Mouse (Mus musculus): Measurements from ENCODE around the gene BC029722. TPM values are rescaled to one million over a fixed set of nuclear protein-coding genes. Genes with fewer than 3 reads are reported as not detected.
A peak's percentile ranks its signal among the peaks of the same experiment; 100 is the strongest.
"Not testable (repeated sequence)": the region's sequence is repeated elsewhere in the genome, so short reads cannot be mapped to it uniquely, and the experiment has no call there.

The BC029722 gene
- total RNA-seq (2021), result 10 to 100 TPM; 58.7 to 62.3 TPM

DNA sequence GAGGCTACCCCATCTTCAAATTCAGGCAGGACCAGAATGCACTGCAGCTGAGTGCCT, at the start of gene BC029722:
Gene BC029722, minus strand, starts transcription at position 35 of the 57 bp plus-strand sequence.
- intact Hi-C loops (cut with DNase I), result no loop called here
- DNase-seq (ENCODE audit: low spot score in 2 of 2), result no peak

DNA sequence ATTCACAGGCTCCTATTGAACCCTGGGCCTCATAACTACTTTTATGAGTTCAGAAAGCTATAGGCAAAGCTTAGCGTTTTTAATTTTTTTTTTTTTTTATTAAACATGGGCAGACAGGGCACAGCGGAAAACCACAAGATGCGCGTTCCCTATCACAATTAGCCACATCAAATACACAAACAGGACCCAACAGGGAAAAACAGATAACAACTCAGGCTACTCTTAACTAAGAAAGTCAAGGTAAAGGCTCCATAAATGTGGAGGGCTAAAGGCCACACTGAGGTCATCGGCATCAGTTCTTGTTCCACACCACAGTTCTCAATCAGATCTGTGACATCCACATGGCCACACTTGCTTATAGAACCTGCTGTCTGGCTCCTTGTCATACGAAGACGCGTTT, 49.1 kb upstream of the BC029722 start:
- intact Hi-C loops (cut with DNase I), result no loop called here
- no peak for DNase-seq (ENCODE audit: low spot score in 2 of 2)

DNA sequence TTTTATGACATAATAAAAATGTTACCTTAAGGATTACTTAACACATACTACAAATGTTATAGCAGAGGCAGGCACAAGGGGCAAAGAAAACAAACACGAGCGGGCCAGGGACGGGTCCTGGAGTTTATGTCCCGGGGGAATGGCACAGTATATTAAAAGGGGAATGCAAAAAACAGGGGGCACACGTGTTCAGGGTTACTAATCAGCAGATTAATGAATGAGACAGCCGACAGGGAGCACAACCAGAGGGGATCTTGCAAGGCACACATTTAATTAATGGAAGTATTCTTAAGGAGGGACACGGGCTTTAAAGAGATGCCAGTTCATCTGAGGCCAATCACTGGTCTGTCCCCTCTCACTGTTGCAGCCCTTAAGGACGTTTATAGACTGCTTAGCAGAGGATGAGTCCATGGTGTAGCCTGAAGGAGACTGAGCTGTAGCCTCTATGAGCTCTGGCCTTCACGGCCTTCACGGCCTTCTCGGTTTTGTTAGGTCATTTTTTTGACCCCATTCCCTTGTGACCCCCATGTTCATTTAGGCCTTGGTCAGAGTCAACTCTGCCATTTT, 44.2 kb upstream of the BC029722 start:
- no peak for DNase-seq (ENCODE audit: low spot score in 2 of 2)
- intact Hi-C loops (cut with DNase I), result no loop called here

DNA sequence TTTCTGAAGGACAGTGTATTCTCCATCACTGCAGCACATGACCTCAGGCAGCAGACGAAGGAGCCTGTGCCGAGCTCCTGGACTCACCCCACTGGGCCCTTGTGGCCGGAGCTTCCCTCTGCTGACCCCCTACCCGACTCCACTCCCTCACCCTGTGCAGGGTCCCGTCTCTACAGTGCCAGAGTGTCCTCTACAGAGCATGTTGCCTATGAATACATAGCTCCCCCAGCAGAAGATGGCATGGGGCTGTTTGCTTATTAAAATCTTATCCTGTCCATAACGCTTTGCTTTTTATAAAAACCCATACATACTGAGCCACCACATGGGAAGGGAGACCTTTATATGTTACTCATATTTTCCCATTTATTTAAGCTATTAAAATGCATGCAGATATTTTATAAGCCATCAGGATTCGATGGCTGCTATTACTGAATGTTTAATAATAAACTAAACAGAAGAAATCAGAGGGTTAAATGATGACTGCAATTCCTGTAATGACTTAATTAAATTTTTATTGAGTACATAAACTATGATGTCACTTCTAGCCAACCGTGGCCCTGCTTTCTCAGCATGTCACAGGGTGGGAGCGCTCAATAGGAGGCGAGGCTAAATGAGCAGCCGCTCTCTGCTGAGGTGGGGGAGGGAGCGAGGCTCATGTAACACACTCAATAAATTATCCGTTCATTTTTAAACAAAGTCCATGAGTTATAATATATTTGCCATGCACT, 43.5 kb upstream of the BC029722 start:
- intact Hi-C loops (cut with DNase I), result no loop called here
- no peak for DNase-seq (ENCODE audit: low spot score in 2 of 2)

DNA sequence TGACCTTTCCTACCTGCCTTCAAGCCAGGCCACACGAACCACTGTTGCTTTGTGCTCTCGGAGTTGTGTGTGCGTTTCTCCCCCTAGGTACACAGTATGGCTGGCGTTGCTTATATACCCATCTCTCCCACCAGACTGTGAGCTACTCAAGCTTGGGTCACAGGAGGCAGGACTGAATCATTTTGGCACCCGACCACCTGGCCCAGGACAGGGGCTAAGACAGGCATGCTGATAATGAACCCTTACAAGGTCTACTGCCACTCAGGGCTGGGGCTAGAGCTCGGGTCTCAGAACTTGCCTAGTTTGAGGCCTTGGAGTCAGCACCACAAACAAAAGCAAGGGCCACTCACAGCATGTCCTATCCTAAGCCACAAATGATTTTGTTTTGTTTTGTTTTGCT, 42.4 kb upstream of the BC029722 start:
- intact Hi-C loops (cut with DNase I), result no loop called here
- DNase-seq (ENCODE audit: low spot score in 2 of 2), result no peak

DNA sequence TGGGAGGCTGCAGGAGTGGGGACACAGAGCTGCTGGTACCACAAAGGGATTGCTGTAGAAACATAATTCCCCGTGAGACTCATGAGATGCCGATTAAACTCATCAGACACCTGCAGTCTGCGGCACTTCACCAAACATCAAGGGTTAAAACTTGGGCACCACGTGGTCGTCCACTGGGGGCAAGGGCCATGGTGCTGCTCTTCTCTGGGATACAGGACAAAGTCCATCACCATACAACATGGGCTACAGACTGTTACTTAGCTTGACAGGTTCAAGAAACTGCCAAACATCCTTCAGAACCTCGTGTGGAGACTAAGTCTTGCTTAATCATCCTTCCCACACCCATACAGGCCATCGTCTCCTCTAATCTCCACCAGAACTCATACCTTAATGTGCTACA, 40.9 kb upstream of the BC029722 start:
- no peak for DNase-seq (ENCODE audit: low spot score in 2 of 2)
- intact Hi-C loops (cut with DNase I), result no loop called here

DNA sequence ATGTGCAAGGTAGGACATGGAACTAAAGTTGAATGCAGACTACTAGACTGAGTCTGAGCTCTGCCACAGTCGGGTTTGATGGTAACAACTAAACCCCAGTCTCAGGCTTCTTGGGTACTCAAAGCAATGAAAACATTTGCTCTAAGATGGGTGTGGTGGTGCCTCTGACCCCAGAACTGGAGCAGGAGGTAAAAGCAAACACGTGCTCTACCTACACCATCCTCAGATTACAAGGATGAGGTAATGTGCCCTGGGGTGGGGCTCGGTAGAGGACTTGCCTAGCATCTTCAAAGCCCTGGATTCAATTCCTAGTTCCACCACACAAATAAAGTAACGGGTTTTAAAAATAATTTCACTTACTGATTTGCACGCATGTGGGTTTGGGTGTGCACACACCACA, 33.3 kb upstream of the BC029722 start:
- intact Hi-C loops (cut with DNase I), result no loop called here
- DNase-seq (ENCODE audit: low spot score in 2 of 2), result no peak

DNA sequence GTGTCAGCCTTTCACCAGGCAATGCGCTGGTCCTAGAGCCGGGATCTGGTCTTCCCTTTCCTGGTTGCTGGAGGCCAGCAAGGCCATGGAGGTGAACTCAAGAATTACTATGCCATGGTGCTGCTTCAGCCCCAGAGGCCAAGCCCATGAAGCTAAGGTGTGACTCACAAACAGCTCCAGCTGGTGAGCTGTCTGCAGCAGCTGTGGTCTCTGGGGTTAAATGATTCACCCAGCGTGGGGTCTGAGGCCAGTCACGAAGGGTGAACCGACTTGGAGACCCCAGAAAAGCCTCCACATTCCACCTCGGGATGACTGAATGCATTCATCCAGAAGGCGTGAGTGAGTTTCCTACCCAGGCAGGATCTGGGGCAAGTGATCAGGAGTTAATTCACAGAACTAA, 30.9 kb upstream of the BC029722 start:
- DNase-seq (ENCODE audit: low spot score in 2 of 2), result no peak
- intact Hi-C loops (cut with DNase I), result no loop called here

DNA sequence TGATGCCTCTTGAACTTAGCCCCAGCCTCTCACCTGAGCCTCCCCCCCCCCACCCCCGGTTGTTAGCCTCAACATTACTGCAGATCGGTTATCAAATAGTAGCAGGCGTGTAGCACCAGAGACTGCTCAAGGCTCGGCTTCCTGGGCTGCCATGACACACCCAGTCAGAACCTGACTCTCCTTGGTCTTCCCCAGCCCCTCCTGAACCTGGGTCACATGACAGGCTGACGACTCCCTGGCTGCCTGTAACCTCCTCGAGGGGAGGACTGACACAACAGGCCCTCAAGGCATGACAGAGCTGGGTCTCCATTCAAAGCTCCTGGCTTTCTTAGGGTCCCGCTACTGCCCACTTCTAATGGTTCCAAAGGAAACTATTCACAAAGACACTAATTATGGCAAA, 30.2 kb upstream of the BC029722 start:
- intact Hi-C loops (cut with DNase I), result no loop called here
- DNase-seq (ENCODE audit: low spot score in 2 of 2), result no peak

DNA sequence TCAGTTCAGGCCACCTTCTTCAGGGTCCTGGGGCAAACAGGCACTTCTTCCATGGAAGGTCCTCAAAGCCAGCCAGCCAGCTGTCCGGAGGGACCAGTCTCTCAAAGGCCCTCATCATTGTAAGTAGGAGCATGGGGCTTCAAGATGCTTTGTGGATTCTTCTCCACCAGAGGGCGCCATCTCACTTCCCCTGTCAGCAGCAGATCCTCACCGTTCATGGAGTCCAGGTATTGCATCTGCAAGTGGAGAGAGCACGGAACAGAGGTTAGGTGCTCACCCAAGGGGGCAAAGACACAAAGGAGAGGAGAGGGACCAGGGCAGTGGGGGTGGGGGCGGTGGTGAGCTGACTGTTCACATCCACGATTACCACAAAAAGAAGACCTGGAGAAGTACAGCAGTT, 29.1 kb upstream of the BC029722 start:
- intact Hi-C loops (cut with DNase I), result loop anchor here (1.0 kb wide), 1 partner anchor 98 kb away; no protein-coding TSS in a partner anchor
- peak; percentile 81 to 84 for DNase-seq (ENCODE audit: low spot score in 2 of 2)

DNA sequence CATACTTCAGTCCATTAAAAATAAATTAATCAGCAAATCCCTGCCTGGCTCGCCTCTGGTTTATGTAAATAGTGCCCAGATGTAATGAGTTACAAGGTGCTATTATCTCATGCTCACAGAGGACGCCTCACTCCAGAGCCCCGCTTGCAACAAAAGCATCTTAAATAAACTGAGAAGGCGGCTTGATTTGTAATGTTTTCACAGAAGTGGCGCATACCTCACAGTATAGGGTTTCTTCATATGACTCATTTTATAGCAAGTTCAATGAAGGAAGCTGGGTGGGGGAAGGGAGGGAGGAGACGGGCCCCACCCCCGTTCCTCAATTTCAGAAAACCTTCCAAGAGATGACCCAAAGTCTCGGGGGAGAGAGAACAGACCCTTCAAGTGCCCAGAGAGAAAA, 27.7 kb upstream of the BC029722 start:
- intact Hi-C loops (cut with DNase I), result no loop called here
- no peak for DNase-seq (ENCODE audit: low spot score in 2 of 2)

DNA sequence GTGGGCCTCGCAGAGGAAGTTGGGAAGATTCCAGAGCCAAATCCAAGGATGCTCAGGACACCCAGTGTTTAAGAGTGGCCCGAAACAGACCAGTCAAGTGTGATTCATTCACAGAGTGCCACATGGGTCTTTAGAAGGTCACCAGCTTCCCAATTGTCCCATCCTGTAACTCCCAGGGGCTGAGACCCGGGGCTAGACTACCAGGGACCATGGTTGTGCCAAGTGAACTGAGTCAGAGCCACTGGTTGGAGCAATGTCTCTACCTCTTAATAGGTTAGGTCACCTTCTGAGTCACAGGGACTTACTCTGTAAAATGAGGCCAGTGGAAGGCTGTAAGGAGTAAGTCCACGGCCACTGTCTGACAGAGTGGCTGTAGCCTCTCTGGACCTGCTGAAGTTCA, 19.7 kb upstream of the BC029722 start:
- DNase-seq (ENCODE audit: low spot score in 2 of 2), result no peak
- intact Hi-C loops (cut with DNase I), result no loop called here

DNA sequence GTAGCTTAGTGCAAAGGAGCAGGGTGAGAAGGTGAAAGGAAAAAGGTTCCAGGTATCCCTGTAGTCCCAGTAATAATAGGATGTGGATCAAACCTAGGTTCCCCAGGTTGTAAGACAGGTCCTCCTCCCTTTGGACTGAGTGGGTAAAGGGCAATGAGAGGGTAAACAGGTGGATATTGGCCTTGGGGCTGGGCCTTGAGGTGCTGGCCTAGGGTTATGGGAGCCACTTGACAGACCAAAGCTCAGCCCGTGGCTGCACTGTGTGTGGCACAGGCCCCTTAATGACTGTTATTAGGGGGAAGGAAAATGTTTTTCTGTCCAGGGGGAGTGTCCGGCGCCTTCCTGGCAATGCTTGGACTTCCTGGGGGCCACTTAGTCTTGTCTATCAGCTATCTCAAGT, 18.7 kb upstream of the BC029722 start:
- intact Hi-C loops (cut with DNase I), result no loop called here
- DNase-seq (ENCODE audit: low spot score in 2 of 2), result no peak

DNA sequence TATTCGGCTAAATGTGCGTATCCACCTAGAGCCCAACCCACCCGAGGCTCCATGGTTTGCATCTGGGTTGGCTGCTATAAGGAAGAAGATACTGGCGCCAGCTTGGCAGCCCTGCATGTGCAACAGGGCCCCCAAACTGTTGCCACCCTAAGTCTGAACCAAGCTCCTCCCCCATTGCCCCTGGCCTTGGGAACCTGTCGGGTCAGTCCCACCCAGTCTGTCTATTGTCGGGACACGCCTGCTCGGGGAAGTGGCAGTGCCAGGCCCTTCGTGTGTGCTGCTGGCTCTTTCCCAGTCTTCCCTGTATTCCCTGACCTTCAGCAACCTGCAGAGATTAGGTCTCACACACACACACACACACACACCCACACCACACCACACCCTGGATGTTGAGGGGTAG, 15.5 kb upstream of the BC029722 start, which contains the start of gene Fam83c:
Gene Fam83c, minus strand, starts transcription at position 123 of the 400 bp plus-strand sequence.
- no peak for DNase-seq (ENCODE audit: low spot score in 2 of 2)
- intact Hi-C loops (cut with DNase I), result no loop called here

DNA sequence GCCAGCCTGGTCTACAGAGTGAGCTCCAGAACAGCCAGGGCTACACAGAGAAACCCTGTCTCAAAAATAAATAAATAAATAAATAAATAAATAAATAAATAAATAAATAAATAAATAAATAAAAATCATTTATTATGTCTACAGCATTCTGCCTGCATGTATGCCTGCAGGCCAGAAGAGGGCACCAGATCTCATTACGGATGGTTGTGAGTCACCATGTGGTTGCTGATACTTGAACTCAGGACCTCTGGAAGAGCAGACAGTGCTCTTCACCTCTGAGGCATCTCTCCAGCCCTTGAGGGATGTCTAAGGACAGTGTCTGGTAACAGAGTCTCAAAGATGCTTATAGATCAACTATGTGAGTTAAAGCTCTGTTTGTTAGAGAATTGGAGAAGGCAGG, 12.9 kb upstream of the BC029722 start:
- DNase-seq (ENCODE audit: low spot score in 2 of 2); intact Hi-C loops (cut with DNase I): not testable (repeated sequence)

DNA sequence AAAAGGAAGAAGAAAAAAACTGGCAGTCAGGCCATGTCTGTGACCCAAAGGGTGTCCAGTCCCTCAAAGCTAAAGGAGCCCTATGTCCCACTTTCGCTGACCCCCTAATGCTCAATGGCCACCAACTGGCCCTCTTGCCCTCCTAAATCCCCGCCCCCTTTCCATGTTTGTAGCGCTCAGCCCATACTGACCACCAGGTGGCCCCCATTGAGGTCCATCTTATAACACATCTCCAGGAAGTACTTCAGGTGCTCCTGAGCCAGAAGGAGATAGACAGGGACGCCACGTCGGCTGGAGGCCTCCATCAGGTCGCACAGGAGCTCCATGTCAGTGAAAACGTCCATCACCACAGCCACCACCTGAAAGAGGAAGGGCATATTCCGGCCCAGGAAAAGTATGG, 12.1 kb upstream of the BC029722 start:
- intact Hi-C loops (cut with DNase I), result no loop called here
- DNase-seq (ENCODE audit: low spot score in 2 of 2), result no peak

DNA sequence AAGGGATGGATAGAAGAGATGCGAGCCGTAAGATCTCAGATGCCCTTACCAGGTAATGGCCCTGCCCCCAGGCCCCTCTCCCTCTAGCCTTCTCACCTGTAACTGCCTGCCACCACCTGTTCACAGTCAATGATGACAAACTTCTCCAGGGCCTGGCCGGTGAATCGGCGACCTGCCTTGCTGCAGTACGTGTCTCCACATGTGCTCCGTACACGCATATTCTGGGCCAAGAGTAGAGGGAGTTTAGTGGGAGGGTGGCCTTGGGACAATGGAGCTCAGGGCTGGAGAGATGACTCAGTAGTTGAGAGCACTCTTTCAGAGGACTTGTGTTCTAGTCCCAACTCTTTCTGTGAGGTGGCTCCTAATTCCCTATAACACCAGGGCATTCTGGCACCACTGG, 11.6 kb upstream of the BC029722 start:
- intact Hi-C loops (cut with DNase I), result no loop called here
- DNase-seq (ENCODE audit: low spot score in 2 of 2), result no peak

DNA sequence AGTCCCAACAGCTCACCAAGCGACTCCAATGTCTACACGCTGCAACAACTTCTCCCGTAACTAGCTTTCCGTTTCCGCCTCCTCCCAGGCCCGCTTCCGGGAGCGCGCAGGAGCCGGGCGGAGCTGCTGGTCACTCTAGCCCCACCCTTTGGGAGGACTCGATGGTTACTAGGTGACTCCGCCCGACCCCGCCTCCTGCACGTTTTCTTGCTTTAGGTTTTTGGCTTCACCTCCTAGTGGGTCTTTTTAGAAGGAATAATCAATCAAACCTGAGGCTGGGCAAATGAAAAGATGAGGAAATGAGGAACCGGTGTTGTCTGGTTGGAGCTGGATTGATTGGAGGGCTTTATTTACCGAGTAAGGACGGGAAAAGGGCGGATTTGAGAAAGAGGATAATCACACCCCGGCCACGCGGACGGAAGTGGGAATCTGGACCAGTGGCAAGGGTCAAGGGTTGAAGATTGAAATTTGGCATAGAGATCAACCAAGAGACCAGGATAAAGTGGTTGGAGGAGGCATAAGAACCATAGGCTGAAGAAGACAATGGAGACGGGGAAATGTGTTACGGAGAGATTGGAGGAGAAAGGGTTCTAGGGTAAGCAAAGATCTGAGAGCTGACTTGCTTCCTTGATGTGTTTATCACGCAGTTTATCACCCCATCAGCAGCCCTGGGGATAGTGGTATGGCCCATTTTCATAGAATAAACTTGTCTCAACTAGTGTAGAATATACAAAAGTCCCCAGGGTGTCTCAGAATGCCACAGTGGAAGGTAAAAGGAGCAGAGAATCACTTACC, 7.6 kb upstream of the BC029722 start, which contains the start of gene Eif6:
Gene Eif6, minus strand, starts transcription at position 296 of the 795 bp plus-strand sequence.
- DNase-seq (ENCODE audit: low spot score in 2 of 2), result peak; percentile 79 to 89
- intact Hi-C loops (cut with DNase I), result no loop called here

DNA sequence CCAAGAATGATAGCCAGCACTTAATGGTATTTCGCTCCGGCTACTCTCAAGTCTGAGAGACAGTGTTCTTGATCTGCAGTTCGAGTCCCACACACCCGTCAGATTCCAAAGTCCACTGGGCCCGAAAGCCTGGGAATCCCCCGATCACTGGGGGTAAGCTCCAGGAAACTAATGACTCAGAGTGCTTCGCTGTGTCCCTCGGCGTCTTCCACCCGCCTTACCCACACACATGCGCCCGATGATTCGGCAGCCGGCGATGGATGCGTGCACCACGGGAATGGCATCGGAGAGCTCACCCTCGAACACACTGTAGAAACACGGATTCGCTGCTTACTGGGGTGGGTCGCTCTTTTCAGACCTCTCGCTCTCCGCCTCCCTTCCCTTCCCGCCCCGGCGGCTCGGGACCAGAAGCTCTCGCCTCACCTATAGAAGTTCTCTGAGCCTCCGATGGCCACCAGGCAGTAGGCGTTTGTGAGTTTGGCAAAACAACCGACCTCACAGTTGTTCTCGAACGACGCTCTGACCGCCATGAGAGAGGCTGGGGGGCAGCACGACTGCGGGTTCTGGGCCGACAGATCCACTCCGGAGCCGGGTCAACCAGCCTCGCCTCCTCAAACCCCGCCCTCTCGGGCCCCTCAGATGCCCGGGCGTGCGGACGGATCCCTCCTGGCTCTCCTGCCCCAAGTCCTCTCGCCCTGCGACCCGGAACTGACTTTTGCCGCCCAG, 6.8 kb upstream of the BC029722 start:
- intact Hi-C loops (cut with DNase I), result no loop called here
- no peak for DNase-seq (ENCODE audit: low spot score in 2 of 2)

DNA sequence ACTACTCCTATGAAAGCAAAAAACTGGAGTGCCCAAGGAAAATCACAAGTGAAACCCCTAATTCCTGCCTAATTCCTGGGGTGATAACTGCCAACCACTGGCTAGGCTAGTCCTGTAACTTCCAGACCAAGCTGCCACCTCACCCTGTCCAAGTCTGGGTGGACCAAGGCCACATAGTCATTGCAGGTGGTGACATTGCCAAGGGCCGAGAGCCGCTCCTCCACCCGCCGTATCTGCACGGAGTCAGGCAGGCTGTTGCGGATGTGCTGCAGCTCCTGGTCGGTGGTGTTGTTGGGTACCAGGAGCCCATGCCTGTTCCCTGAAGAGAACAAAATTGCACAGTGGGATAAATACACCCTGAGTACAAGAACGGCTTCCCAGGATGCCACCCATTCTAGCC, 4.5 kb upstream of the BC029722 start:
- intact Hi-C loops (cut with DNase I), result no loop called here
- no peak for DNase-seq (ENCODE audit: low spot score in 2 of 2)

DNA sequence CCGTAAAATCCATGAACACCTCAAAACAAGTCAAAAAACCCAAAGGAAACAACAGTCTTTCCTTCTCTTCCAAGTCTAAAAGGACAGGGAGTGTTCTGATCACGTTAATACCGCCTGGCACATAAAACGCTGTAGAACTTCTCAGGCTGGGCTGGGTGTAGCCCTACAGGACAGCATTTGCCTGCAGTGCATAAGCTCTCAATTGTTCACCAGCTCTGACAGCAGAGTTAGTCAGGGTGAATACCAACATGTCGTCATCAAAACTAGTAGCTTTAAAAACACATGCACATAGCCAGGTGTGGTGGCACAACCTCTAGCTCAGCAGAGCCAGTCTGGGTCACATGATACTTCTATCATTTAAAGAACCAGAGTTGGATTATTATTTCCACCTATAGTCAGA, 1.6 kb upstream of the BC029722 start:
- intact Hi-C loops (cut with DNase I), result no loop called here
- DNase-seq (ENCODE audit: low spot score in 2 of 2), result no peak
